Mouse (Mus musculus): ENCODE measurements around the gene Lgmn.

Lgmn gene

DNA sequence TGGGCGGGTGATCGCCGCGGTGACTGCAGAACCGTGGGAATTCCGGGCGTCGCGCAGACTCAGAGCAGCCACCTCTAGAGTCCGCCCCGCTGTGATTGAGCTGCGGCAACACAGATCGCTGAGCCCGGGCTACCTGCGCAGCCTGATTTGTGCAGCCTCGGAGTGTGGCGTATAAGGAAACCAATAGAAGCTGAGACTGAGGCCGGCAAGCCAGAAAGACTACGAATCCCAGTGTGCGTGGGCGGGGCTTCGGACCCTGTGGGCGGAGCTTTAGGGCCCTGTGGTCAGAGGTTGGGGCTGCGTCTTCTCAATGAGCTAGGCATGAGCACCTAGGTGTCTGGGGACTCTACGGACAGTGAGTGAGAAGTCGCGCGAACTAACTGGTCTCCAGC lies at the start of gene Lgmn:
Lgmn (minus strand) TSS at position 182 of the 392 bp plus-strand sequence.
- DNase-seq (ENCODE audit: low spot score) = peak; percentile 96

GRCm38 (mm10) chr12:102484946-102485345 lies 45.3 kb upstream of the Lgmn start:
- DNase-seq (ENCODE audit: low spot score) = no peak

GRCm38 (mm10) chr12:102480481-102480880 lies 40.9 kb upstream of the Lgmn start:
- DNase-seq (ENCODE audit: low spot score) = no peak

GRCm38 (mm10) chr12:102474411-102474810 lies 34.8 kb upstream of the Lgmn start:
- DNase-seq (ENCODE audit: low spot score) = no peak

DNA sequence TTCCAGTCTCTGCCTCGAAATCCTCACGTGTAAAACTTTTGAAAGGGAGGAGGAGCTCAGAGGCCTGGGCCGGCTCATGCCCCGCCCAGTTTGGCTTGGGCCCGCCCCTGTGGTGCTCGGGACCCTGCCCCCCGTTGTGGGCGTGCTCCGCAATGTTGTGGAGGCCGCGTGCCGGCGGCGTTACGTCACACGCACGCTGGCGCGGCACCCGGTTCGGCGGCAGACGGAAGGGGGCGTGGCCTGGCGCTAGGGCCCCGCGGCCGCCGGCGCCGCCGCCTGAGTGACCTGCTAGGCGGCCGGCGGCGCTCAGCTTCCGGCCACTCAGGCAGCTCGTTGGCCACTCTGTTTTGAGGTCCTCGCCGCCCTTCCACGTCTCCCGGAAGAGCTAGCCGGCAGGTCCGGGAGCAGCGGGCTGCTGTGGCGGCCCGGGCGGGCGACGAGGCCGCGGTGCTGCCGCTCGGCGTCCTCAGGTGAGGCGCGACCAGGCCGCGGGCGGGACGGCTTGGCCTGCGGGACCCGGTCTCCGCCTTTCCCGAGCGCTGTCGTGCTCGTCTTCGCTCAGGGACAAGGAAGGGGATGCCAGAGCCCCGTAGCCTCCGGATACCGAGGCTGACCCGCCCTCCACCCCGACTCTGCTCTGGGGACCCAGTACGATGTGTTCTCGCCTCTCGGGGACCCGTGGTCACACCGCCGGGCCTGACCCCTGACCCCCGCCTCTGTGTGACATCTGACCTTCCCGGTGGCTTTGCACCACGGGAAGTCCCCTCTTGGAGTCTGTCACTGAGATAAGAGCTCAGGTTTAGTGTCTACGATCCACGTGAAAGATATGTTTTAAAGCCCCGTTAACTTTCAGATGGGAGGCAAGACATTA lies 29.5 kb upstream of the Lgmn start, which contains the start of gene Golga5:
Golga5 (plus strand) TSS at position 242 of the 871 bp plus-strand sequence.
- peak; percentile 99 for DNase-seq (ENCODE audit: low spot score)

DNA sequence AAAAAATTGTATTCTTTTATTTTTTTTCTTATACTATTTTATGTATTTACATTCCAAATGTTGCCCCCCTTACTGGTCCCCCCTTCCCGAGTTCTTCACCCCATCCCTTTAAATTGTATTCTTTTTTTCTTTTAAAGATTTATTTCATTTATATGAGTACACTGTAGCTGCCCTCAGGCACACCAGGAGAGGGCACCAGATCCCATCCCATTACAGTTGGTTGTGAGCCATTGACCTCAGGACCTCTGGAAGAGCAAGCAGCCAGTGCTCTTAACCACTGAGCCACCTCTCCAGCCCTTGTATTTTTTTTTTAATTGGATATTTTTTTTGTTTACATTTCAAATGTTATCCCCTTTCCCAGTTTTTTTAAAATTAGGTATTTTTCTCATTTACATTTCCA lies 28.5 kb upstream of the Lgmn start:
- no peak for DNase-seq (ENCODE audit: low spot score)

- no peak for DNase-seq (ENCODE audit: low spot score)
Observed at GRCm38 (mm10) chr12:102464650-102465049, 25.0 kb upstream of the Lgmn start.

DNA sequence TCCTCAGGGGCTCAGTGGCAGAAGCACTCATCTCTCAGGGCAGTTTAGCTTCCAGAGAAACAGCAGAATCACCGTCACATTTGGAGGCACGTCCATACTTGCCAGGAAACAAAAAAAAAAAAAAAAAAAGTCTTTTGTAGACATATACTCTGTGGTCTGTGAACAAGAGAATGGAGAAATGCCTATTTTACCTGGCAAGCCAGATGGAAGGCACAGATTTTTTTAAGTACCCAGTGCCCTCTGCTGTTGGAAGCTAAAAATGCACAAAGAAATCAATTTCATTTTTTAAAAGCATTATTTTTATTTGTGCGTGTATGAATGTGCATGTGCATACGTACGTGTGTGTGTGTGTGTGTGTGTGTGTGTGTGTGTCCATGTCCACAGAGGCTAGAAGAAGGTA lies 21.6 kb upstream of the Lgmn start:
- no peak for DNase-seq (ENCODE audit: low spot score)

DNA sequence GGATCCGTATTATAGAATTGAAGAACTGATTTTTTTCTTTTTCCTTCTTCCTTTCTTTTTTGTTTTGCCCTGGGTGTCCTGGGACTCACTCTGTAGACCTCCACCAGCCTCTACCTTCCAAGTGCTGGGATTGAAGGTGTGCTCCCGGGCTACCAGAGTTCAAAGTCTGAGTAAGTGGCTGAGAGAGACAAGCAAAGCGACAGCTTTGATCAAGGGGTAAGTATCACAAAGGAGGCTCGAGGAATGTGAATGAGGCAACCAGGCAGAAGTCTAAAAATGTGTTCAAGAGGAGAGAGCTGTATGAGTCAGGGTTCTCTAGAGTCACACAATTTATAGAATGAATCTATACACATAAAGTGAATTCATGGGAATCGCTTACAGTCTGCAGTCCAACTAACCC lies 20.4 kb upstream of the Lgmn start:
- no peak for DNase-seq (ENCODE audit: low spot score)

GRCm38 (mm10) chr12:102456467-102457193 lies 17.0 kb upstream of the Lgmn start:
- no peak for DNase-seq (ENCODE audit: low spot score)

DNA sequence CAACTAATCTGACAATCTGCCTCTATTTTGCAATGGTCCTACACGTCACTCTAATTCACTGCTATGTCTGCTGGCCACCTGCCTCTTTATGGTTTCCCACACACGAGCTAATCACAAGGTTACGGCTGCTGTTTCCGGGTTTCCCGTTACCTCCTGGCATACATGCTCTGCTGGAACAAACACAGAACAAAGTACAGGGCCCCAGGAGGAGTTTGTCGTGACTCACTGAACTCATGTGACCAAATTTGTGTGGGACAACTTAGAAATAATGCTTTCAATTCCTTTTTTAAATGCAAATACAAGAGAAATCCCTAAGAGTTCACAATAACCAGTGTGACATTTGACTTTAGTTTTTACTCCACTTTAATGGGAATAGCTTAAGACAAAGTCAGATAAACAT lies 14.0 kb upstream of the Lgmn start:
- DNase-seq (ENCODE audit: low spot score) = peak; percentile 25

DNA sequence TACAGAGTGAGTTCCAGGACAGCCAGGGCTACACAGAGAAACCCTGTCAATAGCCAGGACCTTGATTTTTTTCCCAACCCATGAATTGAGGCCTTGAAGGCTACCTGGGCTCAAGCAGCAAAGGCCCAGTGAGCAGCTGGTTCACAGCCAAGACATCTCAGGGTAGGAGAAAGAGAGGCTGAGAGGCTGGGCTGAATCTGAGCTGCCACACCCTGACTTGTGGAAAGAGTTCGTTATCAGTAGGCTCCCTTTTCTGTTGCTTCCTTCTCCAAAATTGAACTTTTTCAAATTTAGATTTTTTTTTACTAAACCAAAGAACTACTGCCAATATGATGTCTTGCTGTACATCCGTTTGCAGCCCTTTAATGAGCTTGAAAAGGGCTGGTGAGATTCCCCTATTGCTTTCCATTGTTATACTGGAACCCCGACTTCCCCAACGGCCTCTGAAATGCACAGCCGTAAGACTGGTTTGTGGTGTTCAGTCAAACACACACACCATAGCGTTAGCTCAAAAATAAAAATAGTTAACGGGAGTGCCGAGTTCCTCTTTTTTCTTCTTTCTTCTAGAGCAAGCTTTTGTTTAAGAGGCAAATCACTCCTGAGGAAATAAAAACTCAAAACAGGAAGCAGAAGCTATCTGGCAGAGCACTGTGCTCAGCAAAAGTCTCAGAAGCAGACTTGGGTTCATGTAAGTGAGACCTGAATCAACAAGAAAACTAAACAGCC lies 11.7 kb upstream of the Lgmn start:
- no peak for DNase-seq (ENCODE audit: low spot score)

DNA sequence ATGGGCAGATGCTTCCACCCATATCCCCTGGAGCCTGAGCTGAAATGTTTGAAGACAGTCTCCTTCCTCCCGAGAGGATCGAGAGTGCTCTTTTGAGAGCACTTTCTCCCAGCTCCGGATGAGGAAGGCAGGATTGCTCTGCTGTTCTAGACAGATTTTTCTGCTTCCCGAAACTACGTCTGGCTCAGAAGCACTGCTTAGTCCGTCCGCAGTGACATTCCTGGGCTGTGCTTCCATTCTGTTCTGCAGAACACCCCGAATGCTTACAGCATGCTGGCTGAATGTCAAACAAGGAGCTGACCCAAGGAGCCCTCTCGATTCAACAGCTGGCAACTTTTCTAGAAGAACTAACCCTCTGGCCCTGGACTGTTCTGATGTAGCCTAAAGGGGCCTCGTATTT lies 10.8 kb upstream of the Lgmn start:
- no peak for DNase-seq (ENCODE audit: low spot score)

DNA sequence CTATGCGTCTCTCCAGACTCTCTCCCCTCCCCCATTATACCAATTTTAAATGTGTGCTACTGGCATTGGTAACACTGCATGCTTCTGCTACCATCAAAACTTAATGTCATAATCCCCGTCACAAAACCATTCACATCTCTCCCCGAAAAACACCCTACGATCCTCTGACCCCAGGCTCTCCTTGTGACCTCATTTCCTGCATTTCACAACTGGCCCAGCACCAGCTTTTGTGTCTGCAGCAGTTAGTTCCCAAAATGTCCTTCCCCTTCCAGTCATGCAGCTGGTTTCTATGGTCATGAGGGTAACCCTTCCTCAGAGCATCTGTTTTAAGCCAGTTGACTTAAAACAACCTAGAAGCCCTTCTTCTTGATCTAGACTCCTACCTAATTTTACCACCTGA lies 5.8 kb upstream of the Lgmn start:
- no peak for DNase-seq (ENCODE audit: low spot score)

- DNase-seq (ENCODE audit: low spot score) = no peak
Observed at GRCm38 (mm10) chr12:102443676-102444075, 4.1 kb upstream of the Lgmn start.

DNA sequence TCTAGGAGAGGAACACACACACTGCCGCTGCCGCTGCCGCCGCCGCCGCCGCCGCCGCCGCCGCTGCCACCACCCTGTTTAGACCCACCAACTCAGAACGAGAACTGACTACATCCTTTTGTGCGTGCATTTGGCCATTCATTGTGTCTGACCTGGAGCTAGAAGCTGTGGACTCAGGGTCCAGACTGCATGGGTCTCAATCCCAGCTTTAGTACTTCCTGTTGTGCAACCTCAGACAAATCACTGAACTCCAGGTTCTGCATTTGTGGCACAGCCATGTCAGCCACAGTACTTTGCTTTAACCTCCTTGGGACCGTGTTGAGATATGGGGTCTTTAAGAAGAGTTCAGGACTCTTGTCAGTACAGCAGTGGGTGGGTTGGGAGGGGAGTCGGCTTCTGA lies 3.0 kb upstream of the Lgmn start:
- no peak for DNase-seq (ENCODE audit: low spot score)

DNA sequence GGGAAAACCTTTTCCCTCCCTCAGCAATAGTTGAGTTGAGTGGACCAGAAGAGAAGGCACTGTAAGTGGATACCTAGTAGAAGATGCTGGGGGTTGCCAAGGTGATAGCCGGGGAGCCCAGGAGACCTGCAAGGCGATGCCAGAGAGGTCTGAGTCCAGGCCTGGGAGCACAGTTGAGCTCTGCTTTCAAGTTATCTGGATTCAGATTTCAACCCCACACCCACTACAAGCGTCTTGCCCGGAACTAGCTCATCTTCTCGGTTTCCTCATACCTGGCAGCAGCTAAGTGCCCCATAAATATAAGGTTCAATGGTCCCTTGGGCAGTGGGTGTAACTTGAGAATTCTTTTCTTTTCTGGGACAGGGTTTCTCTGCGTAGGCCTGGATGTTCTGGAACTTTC lies 1.5 kb upstream of the Lgmn start:
- DNase-seq (ENCODE audit: low spot score) = no peak

DNA sequence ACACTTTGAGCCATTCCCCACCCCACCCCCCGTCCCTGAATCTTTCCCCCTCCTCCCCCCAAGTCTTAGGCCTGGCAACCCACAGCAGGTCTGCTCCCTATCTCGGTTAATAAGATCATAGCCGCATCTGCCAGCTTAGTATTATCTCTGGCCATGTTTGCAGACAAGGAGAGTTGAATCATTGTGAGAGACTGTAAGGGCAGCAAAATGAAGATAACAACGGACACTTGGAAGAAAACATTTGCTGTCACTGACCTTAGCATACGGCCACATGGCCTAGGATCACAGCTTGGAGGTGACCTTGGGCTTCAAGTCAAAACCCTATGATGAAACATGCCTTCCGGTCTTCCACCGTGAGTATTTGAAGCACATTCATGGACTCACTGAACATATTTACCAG lies 938 bp upstream of the Lgmn start:
- DNase-seq (ENCODE audit: low spot score) = no peak

DNA sequence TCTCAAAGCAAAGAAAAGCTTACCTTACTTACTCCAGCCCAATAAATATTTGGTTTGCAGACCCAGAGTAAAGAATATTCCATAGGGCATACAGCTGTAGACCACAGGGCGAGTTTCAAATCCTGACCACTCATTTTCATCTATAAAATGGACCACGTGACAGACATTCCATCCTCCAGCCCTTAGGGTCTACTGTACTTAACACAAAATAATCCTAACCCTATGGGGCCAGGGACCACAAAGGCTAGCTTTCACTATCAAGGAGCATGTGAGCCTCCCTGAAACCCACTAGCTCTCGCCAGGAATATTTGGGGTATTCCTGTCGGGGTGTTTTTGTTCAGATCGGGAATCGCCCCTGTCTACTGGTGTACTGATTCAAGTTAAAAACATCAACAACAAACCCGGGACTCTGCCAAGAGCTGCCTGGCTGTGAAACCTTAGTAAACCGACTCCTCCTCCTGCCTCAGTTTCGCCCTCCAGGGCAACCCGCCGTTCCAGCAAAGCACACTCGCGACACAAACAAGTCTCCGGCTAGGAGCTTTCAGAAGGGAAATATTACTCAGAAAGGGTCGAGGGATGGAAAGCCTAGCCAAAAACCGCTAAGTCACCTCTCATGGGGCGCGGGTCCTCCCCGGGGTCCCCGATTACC lies 506 bp downstream of the Lgmn start:
- no peak for DNase-seq (ENCODE audit: low spot score)

- no peak for DNase-seq (ENCODE audit: low spot score)
Observed at GRCm38 (mm10) chr12:102437952-102438351, 1.7 kb downstream of the Lgmn start.

DNA sequence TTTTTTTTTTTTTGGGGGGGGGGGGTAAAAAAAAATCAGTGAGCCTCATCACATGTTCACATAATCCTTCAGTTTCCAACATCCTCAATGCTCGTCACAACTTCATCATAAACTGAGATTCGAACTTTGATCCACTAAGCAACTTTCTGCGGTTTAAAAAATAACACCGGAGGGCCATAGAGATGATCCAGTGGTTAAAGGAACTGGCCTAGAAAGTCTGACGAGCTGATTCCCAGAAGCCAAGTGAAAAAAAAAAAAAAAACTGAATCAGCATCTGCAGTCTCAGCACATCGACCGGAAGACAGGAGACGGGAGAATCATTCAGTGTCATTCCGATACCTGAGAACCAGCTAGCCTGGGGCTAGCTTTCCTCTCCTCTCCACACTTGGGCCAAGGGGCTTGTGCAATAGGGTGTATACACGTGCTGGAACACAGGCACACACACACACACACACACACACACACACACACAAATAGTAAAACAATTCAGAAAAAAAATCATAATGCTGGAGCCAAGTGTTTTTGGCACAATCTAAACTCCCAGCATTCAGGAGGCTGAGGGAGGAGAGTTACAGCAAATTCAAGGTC lies 2.6 kb downstream of the Lgmn start:
- DNase-seq (ENCODE audit: low spot score) = no peak

DNA sequence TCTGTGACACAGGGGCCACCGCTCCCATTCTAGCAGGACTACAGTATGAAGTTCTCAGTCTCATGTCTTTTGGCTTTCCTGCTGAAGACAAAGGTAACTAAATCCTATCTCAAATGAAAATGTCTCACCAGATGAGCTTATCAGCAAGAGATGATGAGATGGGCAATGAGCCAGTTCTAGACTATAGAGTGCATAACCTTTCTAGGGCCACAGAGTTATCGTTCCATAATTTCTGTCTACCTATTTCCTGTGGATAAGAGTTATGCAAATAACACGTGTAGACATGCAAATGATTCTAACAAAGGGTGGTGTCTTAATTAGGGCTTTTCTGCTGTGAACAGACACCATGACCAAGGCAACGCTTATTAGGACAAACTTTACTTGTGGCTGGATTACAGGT lies 5.5 kb downstream of the Lgmn start:
- DNase-seq (ENCODE audit: low spot score) = no peak
